Mouse (Mus musculus): Measurements from ENCODE around the gene Pdzd2.

The Pdzd2 gene

DNA sequence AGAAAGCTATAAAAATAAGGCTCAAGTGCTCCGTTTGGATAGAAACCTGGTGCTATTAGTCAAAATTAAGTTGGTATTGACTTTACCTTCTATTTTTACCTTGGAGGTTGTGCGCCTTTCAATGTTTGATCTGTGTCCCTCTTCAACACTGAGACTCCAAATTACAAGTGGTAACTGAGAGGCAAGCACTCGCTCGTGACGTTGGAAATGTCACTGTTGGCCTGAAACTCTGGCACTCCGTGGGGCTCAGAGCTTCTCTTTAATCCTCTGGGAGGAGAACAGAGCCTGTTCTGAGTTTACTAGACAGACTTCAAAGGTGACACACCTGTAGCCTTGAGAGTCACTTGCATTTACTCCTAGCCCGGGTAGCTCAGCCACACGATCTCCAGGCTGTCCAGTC is 120.5 kb downstream of the Pdzd2 start:
- DNase-seq = peak in 1 of 2 experiments; percentile 47

DNA sequence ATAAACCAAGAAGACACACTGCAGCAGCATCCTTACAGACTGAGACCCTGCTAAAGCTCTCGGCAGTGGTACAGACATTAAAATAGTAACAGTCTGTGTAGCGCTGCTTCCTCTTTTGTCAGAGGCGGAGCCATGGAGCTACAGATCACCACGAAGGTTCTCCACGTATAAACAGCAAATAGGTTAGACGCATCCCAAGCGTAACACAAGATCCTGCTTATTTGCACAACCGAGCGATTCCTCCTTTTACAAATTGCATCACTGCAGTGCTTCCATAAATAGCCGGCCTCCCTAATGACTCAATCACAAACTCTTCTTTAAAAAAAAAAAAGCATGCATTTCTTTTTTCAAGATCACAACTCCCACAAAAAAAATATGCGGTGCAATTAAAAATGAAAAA is 122.1 kb downstream of the Pdzd2 start:
- DNase-seq = no peak

DNA sequence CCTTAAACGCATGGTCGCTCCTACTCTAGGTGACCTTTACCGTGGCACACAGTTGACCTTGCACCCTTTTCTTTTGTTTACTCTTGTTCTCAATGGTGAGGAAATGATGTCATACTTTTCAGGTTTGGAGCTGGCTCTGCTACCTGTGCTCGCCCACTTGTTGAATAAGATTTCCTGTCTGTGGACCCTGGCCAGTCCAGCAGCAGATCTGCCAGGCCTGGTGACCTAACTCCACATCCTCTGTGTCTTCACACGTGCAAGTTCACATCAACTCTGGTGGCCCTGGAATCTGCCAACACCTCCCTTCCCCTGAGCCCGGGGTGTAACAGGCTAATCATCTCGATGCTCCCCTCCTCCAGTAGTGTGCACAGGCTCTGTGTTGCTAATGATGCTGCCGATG is 122.5 kb downstream of the Pdzd2 start:
- DNase-seq = peak; percentile 20 to 45

DNA sequence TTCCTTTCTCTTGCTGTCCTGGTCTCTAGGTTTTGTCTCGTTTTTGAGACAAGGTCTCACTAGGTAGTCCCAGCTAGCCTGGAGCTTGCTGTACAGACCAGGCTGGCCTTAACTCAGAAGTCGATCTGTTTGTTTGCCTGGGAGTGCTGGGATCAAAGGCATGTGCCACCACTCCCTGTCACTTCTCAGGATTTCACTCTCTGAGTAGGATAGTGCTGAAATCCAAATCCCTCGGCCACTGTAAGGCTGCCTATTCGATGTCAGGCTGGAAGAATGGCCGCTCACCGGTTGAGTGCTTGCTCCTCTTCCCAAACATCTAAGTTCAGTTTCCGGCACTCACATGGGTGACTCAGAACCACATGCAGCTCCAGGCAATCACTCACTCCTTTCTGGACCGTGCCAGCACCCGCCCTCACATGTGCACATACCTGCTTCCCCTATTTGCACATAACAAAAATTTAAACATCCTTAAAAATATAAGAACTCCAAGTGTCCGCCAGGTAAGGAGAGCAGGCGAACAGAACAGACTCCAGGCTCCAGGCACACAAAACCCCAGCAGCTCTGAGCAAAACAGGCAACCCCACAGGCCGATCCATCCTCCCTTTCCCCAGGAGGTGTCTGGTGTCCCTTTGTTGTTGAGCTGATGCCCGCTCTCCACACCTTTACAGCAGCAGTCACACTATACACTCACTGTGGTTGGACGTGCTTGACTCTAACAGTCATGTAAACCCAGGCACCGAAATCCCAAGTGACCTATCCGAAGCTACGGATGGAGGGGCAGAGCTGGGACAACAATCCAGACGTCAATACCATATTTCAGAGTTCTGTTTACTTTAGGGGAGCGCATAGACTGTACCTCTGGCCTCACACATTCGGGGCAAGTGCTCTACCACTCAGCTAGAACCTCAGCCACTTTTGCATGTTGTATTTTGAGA is 124.5 kb downstream of the Pdzd2 start:
- DNase-seq = peak in 1 of 2 experiments; percentile 50

- DNase-seq = no peak
Observed at GRCm38 (mm10) chr15:12614011-12614410, 125.7 kb downstream of the Pdzd2 start.

GRCm38 (mm10) chr15:12612944-12613675 is 126.6 kb downstream of the Pdzd2 start:
- no peak for DNase-seq

DNA sequence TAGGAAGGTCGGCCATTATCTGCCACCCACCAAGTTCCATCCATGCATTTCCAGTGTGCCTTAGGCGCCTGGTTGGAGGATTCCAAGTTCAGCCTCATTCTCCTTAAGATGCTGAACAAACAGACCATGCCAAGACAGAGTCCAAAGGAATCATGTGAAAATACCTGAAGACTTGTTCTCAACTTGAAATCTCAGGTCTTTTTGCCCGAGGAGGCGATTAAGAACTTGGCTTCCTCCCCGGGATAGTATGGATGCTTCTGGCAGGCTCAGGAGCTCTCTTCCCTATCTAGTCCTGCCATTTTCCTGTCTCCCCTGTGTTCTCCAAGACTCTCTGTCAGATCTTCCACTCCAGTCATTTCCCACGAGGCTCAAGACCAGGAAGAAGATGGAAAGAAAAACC is 131.6 kb downstream of the Pdzd2 start:
- no peak for DNase-seq

DNA sequence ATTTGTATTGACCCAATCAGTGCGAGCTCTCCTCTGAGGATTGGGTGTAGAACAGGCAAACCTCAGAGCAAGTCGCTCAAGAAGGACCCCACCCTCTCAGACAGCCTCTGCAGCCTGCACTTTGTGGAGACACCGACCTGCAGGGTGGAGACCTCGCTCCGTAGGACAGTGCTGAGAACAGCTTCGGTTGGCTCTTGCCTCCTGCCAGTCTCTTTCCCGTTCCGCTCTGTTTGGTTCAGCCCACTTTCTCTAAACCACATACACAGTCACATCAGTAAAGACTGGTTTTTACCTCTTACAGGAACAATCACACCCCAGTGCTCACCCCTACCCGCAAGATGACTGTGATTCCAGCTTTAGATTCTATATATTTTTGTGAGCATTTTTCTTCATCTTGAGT is 133.4 kb downstream of the Pdzd2 start:
- DNase-seq = no peak

DNA sequence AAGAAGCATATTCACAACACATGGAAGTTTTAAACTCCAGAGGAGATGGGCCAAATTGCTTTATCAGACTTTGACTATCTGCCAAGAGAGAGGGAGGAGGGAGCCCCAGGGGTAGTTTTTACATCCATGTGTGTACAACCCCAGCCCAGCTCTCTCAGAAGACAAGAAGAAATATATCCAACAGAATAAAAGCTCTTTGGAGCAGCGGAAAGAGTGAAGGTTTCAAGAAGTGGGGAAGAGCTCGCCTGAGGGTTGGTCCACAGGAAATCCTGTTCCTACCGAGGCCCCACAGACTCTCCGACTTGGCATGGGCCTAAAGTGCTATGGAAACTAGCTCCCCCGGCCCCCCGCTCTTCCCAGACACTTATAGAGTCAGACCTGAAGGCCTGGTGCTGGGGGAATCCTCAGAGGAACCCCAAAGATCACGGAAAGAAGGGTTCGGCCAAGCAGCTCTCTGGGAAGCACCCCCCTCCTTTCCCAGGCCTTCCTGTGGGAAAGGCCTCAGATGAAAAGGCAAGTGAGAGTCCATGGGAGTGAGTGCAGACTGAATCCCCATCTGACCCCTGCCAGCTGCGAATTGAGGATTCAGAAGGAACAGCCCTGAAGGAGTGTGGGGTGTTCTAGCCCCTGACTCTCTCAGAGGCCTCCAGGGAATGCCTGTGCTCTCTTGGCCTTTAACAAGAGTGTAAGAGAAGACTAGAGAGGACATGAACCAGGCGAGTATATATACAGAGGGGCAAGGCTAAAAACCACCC is 134.3 kb downstream of the Pdzd2 start:
- no peak for DNase-seq

- DNase-seq = no peak
Observed at GRCm38 (mm10) chr15:12603674-12604073, 136.1 kb downstream of the Pdzd2 start.

DNA sequence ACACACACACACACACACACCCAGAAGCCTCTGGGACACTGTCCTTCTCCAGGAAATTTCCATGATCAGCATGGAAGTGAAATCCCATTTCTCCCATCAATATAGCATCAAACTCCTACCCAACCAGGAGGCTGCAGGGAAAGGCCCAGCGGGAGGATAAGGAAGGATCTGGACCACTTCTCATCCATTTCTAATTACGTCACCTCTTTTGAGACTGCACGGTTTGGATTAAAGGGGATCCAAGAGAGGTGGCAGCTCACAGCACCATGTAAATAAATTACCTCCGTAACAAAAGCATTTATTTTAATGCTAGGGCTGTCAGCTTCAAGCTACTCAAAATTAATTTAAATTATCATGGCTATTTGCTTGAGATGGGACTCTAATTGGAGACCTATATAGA is 146.6 kb downstream of the Pdzd2 start:
- no peak for DNase-seq

GRCm38 (mm10) chr15:12592628-12593027 is 147.1 kb downstream of the Pdzd2 start:
- DNase-seq = no peak

DNA sequence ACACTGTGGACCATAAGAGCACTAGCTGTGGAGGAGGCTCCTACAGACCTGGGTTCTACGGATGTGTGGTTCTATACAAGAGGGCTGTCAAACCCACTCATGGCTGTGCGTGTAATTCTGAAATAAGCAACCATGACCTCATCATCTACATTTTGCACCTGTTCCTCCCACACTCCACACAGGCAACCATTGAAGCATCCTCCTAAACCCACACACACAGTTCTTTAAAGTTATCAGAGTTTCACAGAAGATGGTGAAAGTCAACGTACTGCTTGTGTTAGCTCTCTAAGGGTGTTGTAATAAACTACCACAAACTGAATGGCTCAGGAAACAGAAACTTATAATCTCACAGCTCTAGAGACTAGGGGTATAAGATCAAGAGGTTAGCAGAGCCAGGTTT is 151.1 kb downstream of the Pdzd2 start:
- no peak for DNase-seq

- DNase-seq = no peak
Observed at GRCm38 (mm10) chr15:12586852-12587424, 152.8 kb downstream of the Pdzd2 start.

DNA sequence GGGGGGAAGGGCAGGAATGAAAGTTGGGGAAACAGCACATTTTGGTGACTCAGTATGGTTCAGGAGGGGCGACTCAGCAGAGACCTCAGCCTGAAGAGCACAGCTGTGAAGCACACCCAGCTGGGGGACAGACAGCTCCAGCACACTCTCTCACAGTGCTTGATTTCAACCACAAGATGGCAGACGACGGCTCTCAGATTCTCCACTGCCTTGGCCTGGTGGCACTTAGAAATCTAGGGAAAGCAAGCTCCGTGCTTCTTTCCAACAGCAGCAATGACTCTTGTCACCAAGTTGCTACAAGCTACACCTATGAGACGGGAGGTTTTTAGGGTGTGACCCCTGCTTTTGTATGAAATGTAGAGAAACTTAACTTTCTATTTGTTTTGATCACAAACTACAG is 153.6 kb downstream of the Pdzd2 start:
- peak; percentile 65 to 78 for DNase-seq

- DNase-seq = no peak
Observed at GRCm38 (mm10) chr15:12583051-12583450, 156.7 kb downstream of the Pdzd2 start.

DNA sequence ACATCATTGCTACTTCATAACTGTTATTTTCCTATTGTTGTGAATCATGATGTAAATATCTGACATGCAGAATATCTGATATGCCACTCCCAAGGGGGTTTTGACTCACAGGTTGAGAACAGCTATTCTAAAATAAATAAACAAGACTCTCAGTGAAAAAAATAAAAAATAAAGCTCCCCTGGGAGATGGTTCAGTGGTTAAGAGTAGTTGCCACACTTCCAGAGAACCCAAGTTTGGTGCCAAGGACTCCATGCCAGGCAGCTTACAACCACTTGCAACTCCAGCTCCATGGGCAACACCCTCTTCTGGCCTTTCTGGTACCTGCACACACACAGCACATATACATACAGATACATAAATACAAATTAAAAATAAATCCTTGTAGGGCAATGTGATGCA is 157.3 kb downstream of the Pdzd2 start:
- DNase-seq = no peak

DNA sequence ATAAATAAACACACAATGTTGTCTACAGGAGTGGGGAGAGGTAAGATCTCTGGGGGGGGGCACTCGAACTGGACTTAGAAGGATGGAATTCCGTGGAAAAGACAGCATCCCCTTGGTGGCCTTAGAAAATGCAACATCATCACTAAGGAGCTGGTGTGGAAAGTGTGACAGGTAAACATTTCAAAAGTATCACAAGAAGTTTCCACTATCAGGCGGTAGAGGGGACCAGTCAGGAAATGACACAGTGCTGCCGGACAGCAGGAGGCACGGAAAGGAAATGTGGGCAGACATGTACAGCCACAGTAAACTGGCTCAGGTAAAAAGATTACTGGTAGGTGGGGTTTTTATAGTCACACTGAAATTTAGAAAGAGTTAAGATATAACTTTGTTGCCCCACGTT is 160.5 kb downstream of the Pdzd2 start:
- no peak for DNase-seq

DNA sequence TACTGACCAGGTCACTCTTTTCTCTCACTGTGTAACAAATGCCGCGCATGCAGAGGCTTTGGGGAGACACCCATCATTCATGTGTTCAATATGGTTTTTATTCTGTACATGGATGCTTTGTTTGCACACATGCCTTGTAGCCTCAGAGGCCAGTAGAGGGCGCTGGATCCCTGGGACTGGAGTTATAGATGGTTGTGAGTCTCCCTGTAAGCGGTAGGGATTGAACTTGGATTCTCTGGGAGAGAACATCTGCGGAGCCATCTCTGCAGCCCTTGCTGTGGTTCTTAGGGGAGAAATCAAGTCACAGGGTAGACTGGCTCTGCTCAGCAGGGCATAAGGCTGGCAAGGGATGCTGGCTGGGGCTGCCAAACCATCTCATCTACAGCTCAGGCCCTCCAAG is 161.4 kb downstream of the Pdzd2 start:
- DNase-seq = peak; percentile 35 to 48

DNA sequence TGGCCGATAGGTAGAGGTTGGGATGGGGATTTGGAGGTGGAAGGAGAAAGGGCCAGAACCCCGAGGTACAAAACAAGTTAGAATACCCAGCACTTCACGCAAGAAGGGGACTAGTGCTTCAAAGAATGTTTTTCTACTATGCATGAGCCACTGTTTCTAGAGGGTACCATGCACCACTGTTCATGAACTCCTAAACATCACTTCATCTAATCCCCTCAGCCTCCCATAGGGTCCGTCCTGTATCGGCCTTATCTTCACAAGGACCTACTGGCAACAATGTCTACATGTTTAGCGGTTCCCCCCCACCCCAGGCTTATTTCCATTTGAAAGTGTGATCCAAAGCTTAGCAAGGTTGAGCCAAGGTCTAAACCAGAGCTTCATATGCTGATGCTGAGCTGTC is 162.0 kb downstream of the Pdzd2 start:
- DNase-seq = no peak

DNA sequence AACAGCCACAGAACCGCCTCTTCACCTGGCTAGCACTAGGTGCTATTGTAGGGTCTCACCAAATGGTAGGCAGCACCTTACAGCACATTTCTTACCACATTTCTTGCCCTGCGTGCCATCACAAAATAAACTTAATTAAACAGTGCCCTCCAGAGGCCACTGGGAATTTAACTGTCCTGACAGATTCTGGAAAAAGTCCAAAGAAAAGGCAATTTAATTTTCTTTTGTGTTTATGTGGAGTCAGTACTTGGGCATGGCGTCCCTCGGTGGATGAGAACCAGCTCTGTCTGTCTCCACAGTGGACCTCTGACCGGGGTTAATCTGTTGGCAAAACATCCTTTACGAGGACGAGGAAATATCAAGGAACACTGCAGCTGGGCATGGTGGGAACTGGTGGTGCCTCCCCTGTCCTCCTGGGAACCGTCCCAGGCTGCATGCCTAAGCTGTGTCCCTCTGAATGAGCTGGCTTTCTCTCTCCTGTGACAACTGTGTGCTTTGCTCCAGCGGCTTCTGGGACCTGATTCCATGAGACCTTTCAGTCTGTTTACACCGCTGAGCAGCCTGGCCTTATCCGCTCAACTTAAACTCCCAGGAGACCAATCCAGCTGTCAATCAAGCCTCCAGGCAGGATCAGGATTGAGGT is 162.5 kb downstream of the Pdzd2 start:
- DNase-seq = peak; percentile 38 to 63

GRCm38 (mm10) chr15:12573621-12574020 is 166.1 kb downstream of the Pdzd2 start:
- DNase-seq = no peak

All from lung, postnatal 4 days (tissue).